Mouse (Mus musculus) thymus, postnatal 0 days (tissue): ENCODE data around the gene Pln. TPM values are rescaled to one million over a fixed set of nuclear protein-coding genes. Genes with fewer than 3 reads are reported as not detected.

Experiments used
- DNase-seq: peaks from one replicate; pipeline ENCODE4 v3.0.0-alpha.2; 2015; ENCODE audit warnings: low spot score
- polyA plus RNA-seq: library from polyadenylated mRNA; unstranded; fragments of >200 nt; fragmentation: Nextera tagmentation; extraction: Ambion mirVana; gene quantifications from 2 replicates; pipeline ENCODE4 v1.2.1, GENCODE M21; 2015

Gene Pln
- polyA plus RNA-seq, 1 experiment from 2014 or later = 0.74 TPM

GRCm38 (mm10) chr10:53364311-53364710 lies 26.8 kb downstream of the Pln start:
- DNase-seq = no peak

GRCm38 (mm10) chr10:53367265-53367664 lies 29.8 kb downstream of the Pln start:
- no peak for DNase-seq

GRCm38 (mm10) chr10:53373885-53374578 lies 36.6 kb downstream of the Pln start:
- no peak for DNase-seq

GRCm38 (mm10) chr10:53377096-53377495 lies 39.6 kb downstream of the Pln start:
- DNase-seq = no peak

DNA sequence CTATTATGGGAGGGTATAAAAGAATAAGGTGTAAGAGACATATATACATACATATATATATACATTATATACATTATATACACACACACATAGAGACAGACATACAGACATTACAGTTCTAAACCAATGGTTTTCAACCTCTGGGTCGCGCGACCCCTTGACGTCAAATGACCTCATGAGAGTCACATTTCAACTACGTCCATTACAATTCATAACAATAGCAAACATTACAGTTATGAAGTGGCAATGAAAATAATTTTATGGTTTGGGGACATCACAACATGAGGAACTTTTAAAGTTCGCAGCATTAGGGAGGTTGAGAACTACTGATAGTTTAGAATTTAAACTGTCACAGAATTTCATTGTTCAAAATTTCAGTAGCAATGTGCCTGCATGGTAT lies 40.8 kb downstream of the Pln start:
- DNase-seq = no peak

- DNase-seq = no peak
Measured at GRCm38 (mm10) chr10:53378981-53379708, 41.7 kb downstream of the Pln start.

DNA sequence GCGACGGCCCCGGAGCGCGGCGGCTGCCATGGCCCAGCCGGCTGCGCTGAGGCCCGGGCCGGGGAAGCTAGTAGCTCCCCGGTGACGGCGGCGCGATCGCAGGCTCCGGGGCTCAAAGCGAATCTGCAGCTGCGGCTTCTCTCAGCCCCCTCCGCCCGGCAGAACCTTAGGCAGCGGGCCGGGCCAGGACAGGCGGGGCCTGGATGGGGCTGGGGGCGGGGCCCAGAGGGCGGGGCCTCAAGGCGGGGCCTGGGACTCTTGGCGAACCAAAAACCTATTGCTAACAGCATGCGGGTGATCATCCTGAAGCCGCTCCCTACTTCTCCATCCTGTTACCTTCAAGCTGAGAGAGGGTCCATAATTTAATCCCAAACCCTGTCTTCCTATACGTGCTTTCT lies 42.2 kb downstream of the Pln start, which contains the start of gene Cep85l:
Gene Cep85l, minus strand, starts transcription at position 239 of the 398 bp plus-strand sequence.
- DNase-seq = peak; percentile 86

DNA sequence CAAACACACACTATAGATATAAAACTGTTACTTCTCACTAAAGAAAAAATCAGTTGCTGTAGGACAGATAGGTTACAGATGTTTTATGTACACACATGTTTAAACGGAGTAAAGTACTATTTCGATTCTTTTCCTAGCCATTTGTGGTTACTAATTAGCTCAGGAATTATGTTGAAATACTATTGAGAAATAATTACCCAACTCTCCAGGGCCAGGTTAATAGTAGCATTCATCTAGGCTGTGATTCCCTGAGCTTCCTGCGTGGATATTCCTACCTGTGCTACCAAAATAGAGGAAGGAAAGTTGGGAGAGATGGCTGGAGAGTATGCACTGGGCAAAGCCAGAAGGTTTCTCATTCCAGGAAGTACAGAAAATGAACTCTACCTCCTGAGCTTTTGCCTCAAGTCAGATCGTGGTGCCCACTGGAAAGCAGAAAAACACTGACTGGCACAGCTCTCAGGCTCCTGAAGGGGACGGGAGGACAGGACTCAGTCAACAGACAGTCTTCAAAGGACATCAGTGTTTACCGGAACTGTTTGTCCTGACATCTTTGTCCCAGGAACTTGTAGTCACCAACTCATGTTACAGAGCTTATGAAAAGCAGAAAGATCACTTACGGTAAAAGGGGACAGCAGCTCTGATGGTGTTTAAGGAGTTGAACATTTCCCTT lies 45.4 kb downstream of the Pln start:
- DNase-seq = no peak

DNA sequence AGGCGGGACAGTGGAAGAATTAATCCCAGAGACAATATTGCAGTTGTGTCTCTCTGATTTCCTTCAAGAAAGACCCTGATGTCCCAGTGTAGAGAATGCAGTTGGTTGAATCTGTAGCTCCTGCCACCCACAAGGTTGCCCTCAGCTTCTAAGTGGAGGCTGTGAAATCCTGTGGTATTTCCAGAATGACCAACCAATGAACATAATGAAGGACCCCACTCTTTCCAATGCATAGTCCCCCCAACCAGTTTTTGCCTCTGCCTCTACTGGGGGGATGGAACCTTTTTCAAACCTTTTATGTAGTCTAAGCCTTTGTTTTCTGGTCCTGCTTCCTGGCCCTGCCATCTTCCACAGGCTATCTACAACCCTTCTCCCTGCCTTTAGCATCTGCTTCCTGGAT lies 47.4 kb downstream of the Pln start:
- no peak for DNase-seq

- DNase-seq = no peak
Measured at GRCm38 (mm10) chr10:53385438-53385837, 48.0 kb downstream of the Pln start.

DNA sequence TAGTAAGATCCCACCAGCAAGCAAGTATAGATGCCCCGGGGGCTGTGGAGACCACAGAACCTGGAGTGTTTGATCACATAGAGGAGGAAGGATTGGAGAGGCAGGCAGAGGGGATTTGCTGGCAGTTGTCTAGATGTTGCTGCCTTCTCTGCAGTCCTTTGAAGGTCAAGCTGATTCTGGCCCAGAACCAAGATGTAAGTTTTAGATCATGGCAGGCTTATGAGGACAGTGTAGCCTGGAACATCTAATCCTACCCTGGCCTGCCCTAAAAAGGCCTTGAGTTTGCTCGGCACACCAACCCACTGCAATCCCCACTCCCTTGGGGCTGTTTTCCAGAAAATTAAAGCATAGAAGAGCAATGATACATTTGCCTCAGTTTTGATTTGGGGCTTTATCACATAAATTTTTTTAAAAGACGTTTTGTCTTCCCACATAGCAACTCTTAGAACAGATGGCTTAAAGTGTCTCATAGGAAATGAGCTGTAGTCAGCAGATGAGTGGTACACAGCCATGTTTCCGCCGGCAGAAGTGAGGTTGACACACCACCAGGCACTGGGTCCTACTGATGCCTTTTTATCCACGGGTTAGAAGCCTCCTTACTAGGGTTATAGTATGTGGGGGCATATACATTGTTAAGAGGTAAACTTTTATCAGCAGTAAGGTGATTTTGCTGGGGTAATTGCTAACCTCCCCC lies 50.9 kb downstream of the Pln start:
- no peak for DNase-seq

DNA sequence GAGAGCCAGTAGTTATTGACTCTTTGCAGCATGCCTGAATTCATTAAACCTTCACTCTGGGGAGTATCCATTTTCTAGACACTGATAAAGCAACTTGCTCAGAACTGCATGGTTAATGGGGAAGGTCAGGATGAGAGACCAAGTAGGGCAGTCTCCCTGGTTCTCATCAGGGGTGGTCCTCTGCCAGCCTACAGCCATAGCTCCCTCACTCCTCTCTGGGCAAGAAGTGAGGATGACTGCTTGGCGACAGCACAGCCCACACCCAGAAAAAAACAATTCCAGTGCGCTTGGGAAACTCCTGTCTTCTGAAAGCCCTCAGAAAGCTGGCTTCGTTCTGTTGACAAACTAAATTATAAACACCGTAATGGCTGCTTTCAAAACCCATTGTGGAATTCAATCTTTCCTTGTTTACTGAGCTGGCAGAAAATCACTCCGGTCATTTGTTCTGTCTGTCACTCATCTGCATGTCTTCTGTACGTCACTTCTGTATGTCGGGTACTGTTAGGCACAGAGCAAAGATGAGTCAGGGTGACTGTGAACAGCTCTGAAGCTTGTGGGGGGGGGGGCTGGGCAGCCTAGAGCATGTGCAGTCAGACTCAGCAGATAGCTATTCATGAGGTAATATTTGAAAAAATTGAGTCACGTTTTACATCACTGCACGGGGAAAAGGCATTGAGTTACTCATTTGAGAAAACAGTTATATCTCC lies 57.6 kb downstream of the Pln start:
- DNase-seq = no peak

Other genes with a start within 250 kb of the Pln start
- gene Cep85l, start 42.3 kb downstream of the Pln start, polyA plus RNA-seq = 1.8 and 2.1 TPM in 2 replicates